Mouse (Mus musculus) CH12F3 (cell line): Measurements from ENCODE around the gene Olfr911-ps1.

Source experiments
- in situ Hi-C: fragments of 300-500 bp; cut with MboI; formaldehyde crosslinking; loops from 2 replicates; pipeline ENCODE4 v1.14.3; 2020; ENCODE audit warnings: low sequenced_read_pairs

Gene Olfr911-ps1

GRCm38 (mm10) chr9:38521280-38521679, at the start of gene Olfr911-ps1:
TSS of gene Olfr911-ps1 (plus strand) at chr9:38521580.
- in situ Hi-C loops = no loop called here

GRCm38 (mm10) chr9:38486785-38487184, 34.6 kb upstream of the Olfr911-ps1 start, which contains the start of gene Olfr906:
TSS of gene Olfr906 (plus strand) at chr9:38487085.
- in situ Hi-C loops = no loop called here

DNA sequence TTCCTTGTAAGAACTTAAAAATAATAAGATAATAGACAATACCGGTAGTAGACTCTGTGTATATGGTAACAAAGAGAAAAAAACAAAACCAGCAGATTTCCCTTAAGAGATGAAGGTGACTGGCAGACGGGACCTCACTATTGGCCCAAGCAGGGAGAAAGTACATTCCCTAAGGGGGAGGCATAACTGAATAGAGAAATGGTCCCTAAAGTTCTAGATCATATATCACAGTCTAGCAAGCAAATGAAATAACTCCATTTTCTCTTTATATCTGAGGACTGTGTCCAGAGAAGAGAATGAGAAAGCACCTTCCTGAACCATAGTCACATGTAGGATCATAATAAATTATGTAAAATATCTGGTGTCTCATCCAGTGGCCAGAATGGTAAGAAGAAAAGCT, 25.9 kb upstream of the Olfr911-ps1 start, which contains the start of gene Olfr907:
TSS of gene Olfr907 (plus strand) at position 301 of the 400 bp plus-strand sequence.
- in situ Hi-C loops = no loop called here

DNA sequence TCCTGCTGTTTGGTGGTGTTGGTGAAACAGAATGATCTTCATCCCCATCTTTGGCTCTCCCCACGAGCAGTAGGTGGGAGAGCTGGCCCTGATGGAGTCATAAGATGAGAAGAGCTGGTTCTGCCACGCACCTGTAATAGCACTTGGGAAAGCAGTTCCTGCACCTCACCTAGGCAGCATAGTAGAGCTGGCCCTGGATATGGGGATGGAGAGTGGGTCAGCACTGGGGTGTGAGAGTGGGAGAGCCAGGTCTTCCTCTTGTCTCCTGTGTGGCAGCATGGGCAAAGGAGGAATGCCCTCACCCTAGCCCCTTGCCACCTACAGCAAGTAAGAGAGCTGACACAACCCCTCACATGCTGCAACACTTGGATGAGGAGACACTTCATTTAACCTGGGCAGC, 9.0 kb upstream of the Olfr911-ps1 start:
- in situ Hi-C loops = no loop called here

DNA sequence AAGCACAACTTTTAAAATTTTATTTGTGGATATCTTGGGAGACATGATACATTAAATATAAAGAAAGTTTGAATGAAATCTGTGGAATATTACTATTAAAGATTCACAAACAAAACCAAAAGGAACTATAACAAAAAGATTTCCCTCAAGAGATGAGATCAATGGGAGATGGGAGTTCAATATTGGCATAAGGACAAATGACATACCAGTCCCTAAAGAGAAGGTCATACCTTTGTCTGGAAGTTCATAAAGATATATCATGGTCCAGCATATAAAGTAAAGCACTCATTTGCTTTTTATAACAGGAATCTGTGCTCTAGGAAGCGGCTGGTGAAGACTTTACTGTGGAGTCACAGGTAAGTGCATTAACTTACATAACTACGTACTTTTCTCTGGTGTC, 16.2 kb downstream of the Olfr911-ps1 start, which contains the start of gene Olfr910:
TSS of gene Olfr910 (plus strand) at position 301 of the 400 bp plus-strand sequence.
- in situ Hi-C loops = no loop called here
